Mouse (Mus musculus) liver, postnatal 0 days (tissue): Measurements from ENCODE around the gene Alox5. TPM values are rescaled to one million over a fixed set of nuclear protein-coding genes. Genes with fewer than 3 reads are reported as not detected.

ENCODE experiments used
- ATAC-seq: fragments of 200-750 bp; cut with Nextera tagmentation; 2 replicates; pipeline ENCODE4 v1.8.0; 2017; ENCODE audit warnings: mild to moderate bottlenecking, moderate library complexity
- DNase-seq: peaks from one replicate; pipeline ENCODE4 v3.0.0-alpha.2; 2016
- H3K27ac ChIP-seq: fragments of 300-500 bp; sonication (generic); 2 replicates; pipeline ENCODE4 v1.5.1; 2014; ENCODE audit warnings: antibody characterized with exemption, moderate library complexity, mild to moderate bottlenecking, low read depth
- H3K27me3 ChIP-seq: fragments of 300-500 bp; sonication (generic); 2 replicates; pipeline ENCODE4 v1.6.1; 2014; ENCODE audit warnings: low read length, control low read depth, mixed read lengths; ENCODE audit not compliant: insufficient read depth
- H3K36me3 ChIP-seq: fragments of 300-500 bp; sonication (generic); replicated peaks from 2 replicates; pipeline ENCODE4 v1.6.1; 2014; ENCODE audit warnings: mild to moderate bottlenecking, control low read depth, low read length, moderate library complexity, mixed read lengths; ENCODE audit not compliant: insufficient read depth
- H3K4me1 ChIP-seq: fragments of 300-500 bp; sonication (generic); 2 replicates; pipeline ENCODE4 v1.6.1; 2014; ENCODE audit warnings: antibody characterized with exemption, mild to moderate bottlenecking, control low read depth; ENCODE audit not compliant: insufficient read depth
- H3K4me2 ChIP-seq: fragments of 300-500 bp; sonication (generic); 2 replicates; pipeline ENCODE4 v1.6.1; 2014; ENCODE audit warnings: low read depth, mild to moderate bottlenecking, low read length, moderate library complexity, mixed read lengths
- H3K4me3 ChIP-seq: fragments of 300-500 bp; sonication (generic); 2 replicates; pipeline ENCODE4 v1.5.1; 2014; ENCODE audit warnings: low read depth, low read length
- H3K9ac ChIP-seq: fragments of 300-500 bp; sonication (generic); replicated peaks from 2 replicates; pipeline ENCODE4 v1.6.1; 2014; ENCODE audit warnings: mild to moderate bottlenecking, moderate library complexity
- H3K9me3 ChIP-seq: fragments of 300-500 bp; sonication (generic); 2 replicates; pipeline ENCODE4 v1.6.1; 2016; ENCODE audit warnings: mild to moderate bottlenecking, control low read depth, low read length, mixed read lengths
- CTCF ChIP-seq: sonication (generic); IDR thresholded peaks from 2 replicates; pipeline ENCODE4 v1.5.1; 2016; ENCODE audit warnings: antibody characterized with exemption, low read depth
- EP300 ChIP-seq: IDR thresholded peaks from 2 replicates; pipeline ENCODE4 v1.6.1; 2016; ENCODE audit warnings: antibody characterized with exemption, low read depth, mild to moderate bottlenecking
- WGBS: fragments of 180-500 bp; shearing (Covaris S2); extraction: QIAGEN DNeasy Blood & Tissue Kit; methylation state at CpG from one replicate; pipeline ENCODE4 v1.1.7; 2014; ENCODE audit not compliant: insufficient replicate concordance; 5-methylcytosine and 5-hydroxymethylcytosine counted together
- polyA plus RNA-seq: library from polyadenylated mRNA; unstranded; fragments of >200 nt; fragmentation: Nextera tagmentation; extraction: Ambion mirVana; gene quantifications from 2 replicates; pipeline ENCODE4 v1.2.1, GENCODE M21; 2015

Gene Alox5
- polyA plus RNA-seq, 1 experiment from 2014 or later: 6.6 TPM

GRCm38 (mm10) chr6:116406680-116407079 lies 54.3 kb downstream of the Alox5 start:
- no peak for TF ChIP-seq CTCF
- TF ChIP-seq EP300: no peak
- H3K9ac ChIP-seq: no peak overlapping the region
- H3K4me1 ChIP-seq: no peaks in the 10 kb centered on the region
- H3K9me3 ChIP-seq: no peaks in the 10 kb centered on the region
- peaks cover 78% of the 10 kb centered on the region for H3K36me3 ChIP-seq
- no peak overlapping the region for H3K4me3 ChIP-seq
- DNase-seq: no peak
- no peak for ATAC-seq
- H3K27ac ChIP-seq: no peak overlapping the region
- WGBS: 83% methylated on average over 5 of the region's 5 CpGs
- H3K27me3 ChIP-seq: no peaks in the 10 kb centered on the region
- no peak overlapping the region for H3K4me2 ChIP-seq

GRCm38 (mm10) chr6:116406152-116406551 lies 54.8 kb downstream of the Alox5 start:
- no peaks in the 10 kb centered on the region for H3K4me1 ChIP-seq
- no peak for ATAC-seq
- no peak overlapping the region for H3K9ac ChIP-seq
- H3K4me3 ChIP-seq: no peak overlapping the region
- no peaks in the 10 kb centered on the region for H3K9me3 ChIP-seq
- TF ChIP-seq EP300 (no peak), CTCF (no peak)
- peaks cover 83% of the 10 kb centered on the region for H3K36me3 ChIP-seq
- H3K27ac ChIP-seq: no peak overlapping the region
- WGBS: 75% methylated on average over 2 of the region's 2 CpGs
- no peak for DNase-seq
- no peak overlapping the region for H3K4me2 ChIP-seq
- H3K27me3 ChIP-seq: no peaks in the 10 kb centered on the region

- peaks cover 87% of the 10 kb centered on the region for H3K36me3 ChIP-seq
- no peaks in the 10 kb centered on the region for H3K9me3 ChIP-seq
- H3K27me3 ChIP-seq: no peaks in the 10 kb centered on the region
- 84% methylated on average over 5 of the region's 5 CpGs for WGBS
- no peak overlapping the region for H3K4me2 ChIP-seq
- no peak for DNase-seq
- ATAC-seq: no peak
- no peak overlapping the region for H3K27ac ChIP-seq
- no peak overlapping the region for H3K9ac ChIP-seq
- H3K4me1 ChIP-seq: no peaks in the 10 kb centered on the region
- TF ChIP-seq CTCF: no peak
- TF ChIP-seq EP300: no peak
- no peak overlapping the region for H3K4me3 ChIP-seq
Measured at GRCm38 (mm10) chr6:116405715-116406114, 55.3 kb downstream of the Alox5 start.

- 94% methylated on average over 9 of the region's 9 CpGs for WGBS
- no peak for ATAC-seq
Measured at GRCm38 (mm10) chr6:116405243-116405642, 55.7 kb downstream of the Alox5 start.

GRCm38 (mm10) chr6:116402426-116402825 lies 58.6 kb downstream of the Alox5 start:
- ATAC-seq: no peak
- H3K36me3 ChIP-seq: peaks cover 75% of the 10 kb centered on the region
- no peak overlapping the region for H3K9ac ChIP-seq
- no peak for DNase-seq
- no peak overlapping the region for H3K4me3 ChIP-seq
- WGBS: 91% methylated on average over 3 of the region's 3 CpGs
- no peaks in the 10 kb centered on the region for H3K4me1 ChIP-seq
- H3K27ac ChIP-seq: no peak overlapping the region
- no peaks in the 10 kb centered on the region for H3K9me3 ChIP-seq
- TF ChIP-seq CTCF (no peak), EP300 (no peak)
- no peak overlapping the region for H3K4me2 ChIP-seq
- H3K27me3 ChIP-seq: no peaks in the 10 kb centered on the region

More at GRCm38 (mm10) chr6:116405243-116405642, 55.7 kb downstream of the Alox5 start:
- Histone ChIP-seq H3K36me3 (peaks cover 84% of the 10 kb centered on the region), H3K9ac (no peak overlapping the region), H3K4me1 (no peaks in the 10 kb centered on the region), H3K4me3 (no peak overlapping the region), H3K27me3 (no peaks in the 10 kb centered on the region), H3K4me2 (no peak overlapping the region), H3K27ac (no peak overlapping the region), H3K9me3 (no peaks in the 10 kb centered on the region)
- TF ChIP-seq EP300: no peak
- no peak for TF ChIP-seq CTCF
- DNase-seq: no peak

GRCm38 (mm10) chr6:116401746-116402423 lies 59.1 kb downstream of the Alox5 start:
- Histone ChIP-seq H3K9ac (no peak overlapping the region), H3K27me3 (no peaks in the 10 kb centered on the region), H3K4me3 (no peak overlapping the region), H3K4me2 (no peak overlapping the region), H3K4me1 (no peaks in the 10 kb centered on the region), H3K27ac (no peak overlapping the region), H3K36me3 (peaks cover 71% of the 10 kb centered on the region), H3K9me3 (no peaks in the 10 kb centered on the region)
- WGBS: 96% methylated on average over 12 of the region's 12 CpGs
- DNase-seq (no peak), ATAC-seq (no peak)
- no peak for TF ChIP-seq EP300
- TF ChIP-seq CTCF: no peak

- no peaks in the 10 kb centered on the region for H3K9me3 ChIP-seq
- TF ChIP-seq CTCF (no peak), EP300 (no peak)
- WGBS: 88% methylated on average over 2 of the region's 2 CpGs
Measured at GRCm38 (mm10) chr6:116398136-116398535, 62.8 kb downstream of the Alox5 start.

More at GRCm38 (mm10) chr6:116398136-116398535, 62.8 kb downstream of the Alox5 start:
- Histone ChIP-seq H3K36me3 (peaks cover 53% of the 10 kb centered on the region), H3K4me2 (no peak overlapping the region), H3K27ac (no peak overlapping the region), H3K27me3 (no peaks in the 10 kb centered on the region), H3K4me1 (no peaks in the 10 kb centered on the region), H3K4me3 (no peak overlapping the region), H3K9ac (no peak overlapping the region)
- DNase-seq: no peak
- ATAC-seq: no peak
